Mouse (Mus musculus): ENCODE measurements around the gene Isyna1.

- no peak for TF ChIP-seq CTCF (IDR thresholded peaks at IDR 0.05; ENCODE audit: low read depth, low read length)
- TF ChIP-seq POLR2A (IDR thresholded peaks at IDR 0.05; ENCODE audit: insufficient read depth, low read length): peak; percentile 82
These were observed 24.7 kb downstream of the Isyna1 start for GRCm38 (mm10) chr8:70618888-70619334.
